In genomic region chr6:29240806-29241205, GRCm38 (mm10) we compare ENCODE assay signal across 9 mouse cellular contexts. TPM values are rescaled to one million over a fixed set of nuclear protein-coding genes. Genes with fewer than 3 reads are reported as not detected.
DNase-seq lines count a peak whose midpoint lies in the region; ATAC-seq and TF ChIP-seq lines count a peak whose summit lies in the region.
"Had no signal": no experiment of that assay in that cellular context is flagged by ENCODE, and none has a peak within 500 bp of the region (broad histone marks: within the 10 kb centered on the region; RNA-seq: fewer than 3 reads in every experiment).

No protein-coding gene starts in this region.

- in situ Hi-C loops in CH12.LX (cut with MboI; ENCODE audit: low pct_ligation_motif_present, low pct_unique_long_range_greater_than_20kb, low sequenced_read_pairs): loop anchor here (5.0 kb wide), 3 partner anchors 34 to 74 kb away; partner anchors contain the start of genes Fam71f2 and Rbm28

- TF ChIP-seq POLR2A in CH12.LX (IDR thresholded peaks at IDR 0.05; ENCODE audit: low read depth, low read length): no peak
- TF ChIP-seq POLR2A in bone marrow, adult 2 months (IDR thresholded peaks at IDR 0.05; ENCODE audit: borderline replicate concordance, control insufficient read depth, low read depth, low read length): no peak

- no peak for TF ChIP-seq EP300 in CH12.LX (IDR thresholded peaks at IDR 0.05; ENCODE audit: low read length)

- no peaks in the 10 kb centered on the region for H3K9me3 ChIP-seq in hindbrain, embryonic 14.5 days (ENCODE audit: control insufficient read depth, low read length)
- H3K9me3 ChIP-seq in hindbrain, embryonic 13.5 days: no peaks in the 10 kb centered on the region
- no peaks in the 10 kb centered on the region for H3K9me3 ChIP-seq in CH12.LX (replicated peaks; ENCODE audit: low read length)
- H3K9me3 ChIP-seq in embryonic facial prominence, embryonic 10.5 days: no peaks in the 10 kb centered on the region
- H3K9me3 ChIP-seq in midbrain, postnatal 0 days (ENCODE audit: low read length): no peaks in the 10 kb centered on the region
- H3K9me3 ChIP-seq: limb, embryonic 13.5 days had no signal

- no peak overlapping the region for H3K27ac ChIP-seq in hindbrain, embryonic 14.5 days
- no peak overlapping the region for H3K27ac ChIP-seq in hindbrain, embryonic 13.5 days
- no peak overlapping the region for H3K27ac ChIP-seq in CH12.LX (ENCODE audit: insufficient read depth, low read depth)
- H3K27ac ChIP-seq in bone marrow, adult 2 months (ENCODE audit: control insufficient read depth, insufficient read depth, low read depth, low read length, poor library complexity): no peak overlapping the region
- no peak overlapping the region for H3K27ac ChIP-seq in embryonic facial prominence, embryonic 10.5 days (replicated peaks)
- no peak overlapping the region for H3K27ac ChIP-seq in midbrain, postnatal 0 days (ENCODE audit: low read depth, low read length)
- H3K27ac ChIP-seq: limb, embryonic 13.5 days had no signal

- peak; percentile 46 for TF ChIP-seq RAD21 in CH12.LX (IDR thresholded peaks at IDR 0.05; ENCODE audit: low read depth, low read length)

- no peaks in the 10 kb centered on the region for H3K36me3 ChIP-seq in hindbrain, embryonic 14.5 days (replicated peaks; ENCODE audit: control insufficient read depth, insufficient read depth)
- H3K36me3 ChIP-seq in hindbrain, embryonic 13.5 days: no peaks in the 10 kb centered on the region
- H3K36me3 ChIP-seq in CH12.LX (replicated peaks in 1 of 2; ENCODE audit: control insufficient read depth in 1 of 2, insufficient read depth in 1 of 2, low read length in 1 of 2): no peaks in the 10 kb centered on the region
- no peaks in the 10 kb centered on the region for H3K36me3 ChIP-seq in embryonic facial prominence, embryonic 10.5 days (replicated peaks)
- no peaks in the 10 kb centered on the region for H3K36me3 ChIP-seq in midbrain, postnatal 0 days (ENCODE audit: insufficient read depth, low read length)
- H3K36me3 ChIP-seq: limb, embryonic 13.5 days had no signal

- peak; percentile 38 for DNase-seq in hindbrain, embryonic 14.5 days (ENCODE audit: low spot score)
- peak; percentile 64 for DNase-seq in CH12.LX (ENCODE audit: extremely low read depth)
- peak; percentile 56 for DNase-seq in embryonic facial prominence, embryonic 10.5 days (ENCODE audit: low spot score)
- DNase-seq in kidney, postnatal 36 days: peak; percentile 58 to 71
- DNase-seq in midbrain, postnatal 0 days (ENCODE audit: low spot score): peak; percentile 42
- peak; percentile 77 for DNase-seq in thymus, postnatal 25 days

- dilution Hi-C loops in CH12.LX (cut with MboI; ENCODE audit: extremely low pct_ligation_motif_present, extremely low pct_unique_long_range_greater_than_20kb, low sequenced_read_pairs): no loop called here

- H3K9ac ChIP-seq in hindbrain, embryonic 14.5 days: no peak overlapping the region
- H3K9ac ChIP-seq in hindbrain, embryonic 13.5 days: no peak overlapping the region
- H3K9ac ChIP-seq in CH12.LX (ENCODE audit: insufficient read depth, low read depth): no peak overlapping the region
- H3K9ac ChIP-seq in midbrain, postnatal 0 days (replicated peaks; ENCODE audit: low read length, poor library complexity, severe bottlenecking): no peak overlapping the region
- H3K9ac ChIP-seq: limb, embryonic 13.5 days had no signal

- H3K4me3 ChIP-seq in hindbrain, embryonic 14.5 days (replicated peaks; ENCODE audit: low read length): no peak overlapping the region
- H3K4me3 ChIP-seq in hindbrain, embryonic 13.5 days: no peak overlapping the region
- no peak overlapping the region for H3K4me3 ChIP-seq in CH12.LX (replicated peaks in 1 of 3; ENCODE audit: low read depth in 2 of 3, low read length in 2 of 3, poor library complexity in 1 of 3)
- no peak overlapping the region for H3K4me3 ChIP-seq in bone marrow, adult 2 months (replicated peaks; ENCODE audit: control insufficient read depth, low read depth, low read length)
- no peak overlapping the region for H3K4me3 ChIP-seq in embryonic facial prominence, embryonic 10.5 days
- no peak overlapping the region for H3K4me3 ChIP-seq in midbrain, postnatal 0 days (ENCODE audit: low read depth, low read length)
- H3K4me3 ChIP-seq: limb, embryonic 13.5 days had no signal

- H3K79me2 ChIP-seq in CH12.LX (replicated peaks; ENCODE audit: control insufficient read depth, extremely low read depth, insufficient read depth, poor library complexity, severe bottlenecking): no peaks in the 10 kb centered on the region

- H3K4me2 ChIP-seq in hindbrain, embryonic 14.5 days (replicated peaks): no peak overlapping the region
- H3K4me2 ChIP-seq in hindbrain, embryonic 13.5 days: no peak overlapping the region
- no peak overlapping the region for H3K4me2 ChIP-seq in CH12.LX (ENCODE audit: insufficient read depth, low read depth, poor library complexity, severe bottlenecking)
- no peak overlapping the region for H3K4me2 ChIP-seq in midbrain, postnatal 0 days (ENCODE audit: low read depth, low read length, poor library complexity, severe bottlenecking)
- H3K4me2 ChIP-seq: limb, embryonic 13.5 days had no signal

- WGBS in hindbrain, embryonic 14.5 days: 50% methylated on average over 2 of the region's 2 CpGs
- 23% methylated on average over 2 of the region's 2 CpGs for WGBS in hindbrain, embryonic 13.5 days
- 27% methylated on average over 2 of the region's 2 CpGs for WGBS in bone marrow, adult 2 months
- WGBS in embryonic facial prominence, embryonic 10.5 days: 36% methylated on average over 2 of the region's 2 CpGs
- WGBS in midbrain, postnatal 0 days: 34% methylated on average over 2 of the region's 2 CpGs

- H3K4me1 ChIP-seq in hindbrain, embryonic 14.5 days (replicated peaks; ENCODE audit: control insufficient read depth, insufficient read depth, low read length): no peaks in the 10 kb centered on the region
- no peaks in the 10 kb centered on the region for H3K4me1 ChIP-seq in hindbrain, embryonic 13.5 days (replicated peaks)
- peaks cover 8 to 14% of the 10 kb centered on the region in 2 experiments for H3K4me1 ChIP-seq in CH12.LX (ENCODE audit: control insufficient read depth in 1 of 2, insufficient read depth in 2 of 2)
- no peaks in the 10 kb centered on the region for H3K4me1 ChIP-seq in bone marrow, adult 2 months (ENCODE audit: control insufficient read depth, insufficient read depth, low read length)
- peaks cover 4% of the 10 kb centered on the region for H3K4me1 ChIP-seq in embryonic facial prominence, embryonic 10.5 days
- no peaks in the 10 kb centered on the region for H3K4me1 ChIP-seq in midbrain, postnatal 0 days (ENCODE audit: insufficient read depth, low read length)
- H3K4me1 ChIP-seq: limb, embryonic 13.5 days had no signal

- H3K27me3 ChIP-seq in hindbrain, embryonic 14.5 days (ENCODE audit: control insufficient read depth, insufficient read depth, low read length): no peaks in the 10 kb centered on the region
- H3K27me3 ChIP-seq in hindbrain, embryonic 13.5 days: no peaks in the 10 kb centered on the region; the same call in 1 of the 2 replicates
- H3K27me3 ChIP-seq in CH12.LX (replicated peaks): no peaks in the 10 kb centered on the region
- no peaks in the 10 kb centered on the region for H3K27me3 ChIP-seq in embryonic facial prominence, embryonic 10.5 days (replicated peaks; ENCODE audit: low read depth, poor library complexity, severe bottlenecking)
- H3K27me3 ChIP-seq in midbrain, postnatal 0 days (ENCODE audit: insufficient read depth, low read length): no peaks in the 10 kb centered on the region
- H3K27me3 ChIP-seq: limb, embryonic 13.5 days had no signal

- no peak for ATAC-seq in hindbrain, embryonic 14.5 days (ENCODE audit: low FRiP score)
- ATAC-seq in hindbrain, embryonic 13.5 days (ENCODE audit: low FRiP score): no peak
- ATAC-seq in midbrain, postnatal 0 days (ENCODE audit: low FRiP score): no peak

- peak; percentile 80 for TF ChIP-seq CTCF in CH12.LX (conservative IDR thresholded peaks at IDR 0.05 in 1 of 2, IDR thresholded peaks at IDR 0.05 in 1 of 2; ENCODE audit: low read depth in 2 of 2, low read length in 2 of 2)
- peak; percentile 47; the same call in 1 of the 2 replicates for TF ChIP-seq CTCF in bone marrow, adult 2 months (IDR thresholded peaks at IDR 0.05; ENCODE audit: control insufficient read depth, insufficient read depth, low read length)
- TF ChIP-seq CTCF in midbrain, postnatal 0 days (IDR thresholded peaks at IDR 0.05): peak; percentile 62

RNA-seq across cellular contexts. Expression of gene Impdh1, which starts 24.6 kb away (rescaled TPM):
- 60.8 and 65.0 TPM in 2 replicates for polyA plus RNA-seq in hindbrain, embryonic 14.5 days (2014; fragmentation: Nextera tagmentation; extraction: Ambion mirVana)
- polyA plus RNA-seq in hindbrain, embryonic 13.5 days (2015; fragmentation: Nextera tagmentation; extraction: Ambion mirVana): 58.1 and 65.5 TPM in 2 replicates
- total RNA-seq in CH12.LX (2012; rRNA removed) (14.9 and 17.3 TPM in 2 replicates), CH12.LX (2014; rRNA removed) (2.5 and 3.1 TPM in 2 replicates)
- 19.6 and 21.6 TPM in 2 replicates for polyA plus RNA-seq in CH12.LX (2012; ENCODE audit: insufficient read length, low read depth)
- 8.6 and 29.9 TPM in 2 replicates for polyA plus RNA-seq in bone marrow, adult 2 months (2011; ENCODE audit: insufficient read depth, insufficient read length, low replicate concordance, missing spikeins)
- 44.7 and 50.2 TPM in 2 replicates for polyA plus RNA-seq in embryonic facial prominence, embryonic 10.5 days (2016; fragmentation: Nextera tagmentation; extraction: Ambion mirVana)
- 35.6 and 37.5 TPM in 2 replicates for total RNA-seq in midbrain, postnatal 0 days (2014; rRNA removed)
- 60.6 and 62.1 TPM in 2 replicates for polyA plus RNA-seq in midbrain, postnatal 0 days (2015; fragmentation: Nextera tagmentation; extraction: Ambion mirVana)

RNA-seq across cellular contexts. Expression of gene Hilpda, which starts 31.5 kb away (rescaled TPM):
- 29.1 and 34.2 TPM in 2 replicates for polyA plus RNA-seq in hindbrain, embryonic 14.5 days (2014; fragmentation: Nextera tagmentation; extraction: Ambion mirVana)
- polyA plus RNA-seq in hindbrain, embryonic 13.5 days (2015; fragmentation: Nextera tagmentation; extraction: Ambion mirVana): 31.8 and 36.6 TPM in 2 replicates
- total RNA-seq in CH12.LX (2012; rRNA removed) (14.6 and 23.7 TPM in 2 replicates), CH12.LX (2014; rRNA removed) (40.0 and 52.3 TPM in 2 replicates)
- polyA plus RNA-seq in CH12.LX (2012; ENCODE audit: insufficient read length, low read depth): 10.5 and 11.1 TPM in 2 replicates
- 2.7 and 12.5 TPM in 2 replicates for polyA plus RNA-seq in bone marrow, adult 2 months (2011; ENCODE audit: insufficient read depth, insufficient read length, low replicate concordance, missing spikeins)
- 35.3 and 39.9 TPM in 2 replicates for polyA plus RNA-seq in embryonic facial prominence, embryonic 10.5 days (2016; fragmentation: Nextera tagmentation; extraction: Ambion mirVana)
- total RNA-seq in midbrain, postnatal 0 days (2014; rRNA removed): 14.4 and 21.2 TPM in 2 replicates
- 24.2 and 25.4 TPM in 2 replicates for polyA plus RNA-seq in midbrain, postnatal 0 days (2015; fragmentation: Nextera tagmentation; extraction: Ambion mirVana)

RNA-seq across cellular contexts. Expression of gene Fam71f2, which starts 38.6 kb away (rescaled TPM):
- polyA plus RNA-seq in hindbrain, embryonic 14.5 days (2014; fragmentation: Nextera tagmentation; extraction: Ambion mirVana): 0.23 and 0.54 TPM in 2 replicates
- 0.47 and 0.53 TPM in 2 replicates for polyA plus RNA-seq in hindbrain, embryonic 13.5 days (2015; fragmentation: Nextera tagmentation; extraction: Ambion mirVana)
- total RNA-seq in CH12.LX (2012; rRNA removed) (0.29 and 0.30 TPM in 2 replicates), CH12.LX (2014; rRNA removed) (0.34 TPM in 1 of 2 replicates, not detected in the other)
- 0.23 TPM in 1 of 2 replicates, not detected in the other for polyA plus RNA-seq in CH12.LX (2012; ENCODE audit: insufficient read length, low read depth)
- polyA plus RNA-seq in bone marrow, adult 2 months (2011; ENCODE audit: insufficient read depth, insufficient read length, low replicate concordance, missing spikeins): not detected in 2 replicates
- polyA plus RNA-seq in embryonic facial prominence, embryonic 10.5 days (2016; fragmentation: Nextera tagmentation; extraction: Ambion mirVana): 0.25 and 0.34 TPM in 2 replicates
- 0.44 and 0.52 TPM in 2 replicates for total RNA-seq in midbrain, postnatal 0 days (2014; rRNA removed)
- 0.52 and 0.58 TPM in 2 replicates for polyA plus RNA-seq in midbrain, postnatal 0 days (2015; fragmentation: Nextera tagmentation; extraction: Ambion mirVana)
